Comparison of ENCODE assay signal across 9 mouse cellular contexts in genomic region chr5:103838550-103839264, GRCm38 (mm10).
A peak's percentile ranks its signal among the peaks of the same experiment; 100 is the strongest.
DNase-seq lines count a peak whose midpoint lies in the region; ATAC-seq lines count a peak whose summit lies in the region.
"Had no signal": no experiment of that assay in that cellular context is flagged by ENCODE, and none has a peak within 500 bp of the region (broad histone marks: within the 10 kb centered on the region; RNA-seq: fewer than 3 reads in every experiment).

No protein-coding gene starts in this region.

- no peak for DNase-seq in heart, postnatal 25 days (ENCODE audit: low spot score)
- peak; percentile 75 for DNase-seq in 3134 (ENCODE audit: extremely low read depth, insufficient read length, low spot score)
- DNase-seq in adrenal gland, postnatal 10 days, result peak; percentile 89
- no peak for DNase-seq in embryo, embryonic 9.5 days (ENCODE audit: extremely low spot score)
- no peak for DNase-seq in left cerebral cortex, postnatal 10 days (ENCODE audit: extremely low spot score in 1 of 2, low spot score in 2 of 2)
- DNase-seq in frontal cortex, postnatal 14 days (ENCODE audit: low spot score in 2 of 2), result no peak

- intact Hi-C loops in heart, postnatal 25 days (cut with DNase I), result no loop called here
- intact Hi-C loops in left cerebral cortex, postnatal 10 days (cut with DNase I), result no loop called here

- no peak overlapping the region for H3K9ac ChIP-seq in heart, embryonic 13.5 days
- no peak overlapping the region for H3K9ac ChIP-seq in intestine, embryonic 16.5 days (ENCODE audit: low read depth, low read length)

- H3K4me1 ChIP-seq in heart, embryonic 13.5 days, result peaks cover 56% of the 10 kb centered on the region
- H3K4me1 ChIP-seq in intestine, embryonic 16.5 days (ENCODE audit: control insufficient read depth, insufficient read depth, low read length), result no peaks in the 10 kb centered on the region

- H3K4me2 ChIP-seq in heart, embryonic 13.5 days, result no peak overlapping the region
- no peak overlapping the region for H3K4me2 ChIP-seq in intestine, embryonic 16.5 days (ENCODE audit: low read depth, low read length)
- H3K4me2 ChIP-seq: neural tube, embryonic 15.5 days had no signal

- ATAC-seq in heart, embryonic 13.5 days (ENCODE audit: extremely low read depth, insufficient number of reproducible peaks, low FRiP score, low TSS enrichment), result no peak
- ATAC-seq in intestine, embryonic 16.5 days, result peak; percentile 52

- H3K9me3 ChIP-seq in heart, embryonic 13.5 days, result no peaks in the 10 kb centered on the region
- no peaks in the 10 kb centered on the region for H3K9me3 ChIP-seq in intestine, embryonic 16.5 days (ENCODE audit: control insufficient read depth, low read length)
- H3K9me3 ChIP-seq: neural tube, embryonic 15.5 days had no signal

- H3K36me3 ChIP-seq in heart, embryonic 13.5 days, result peaks cover 52% of the 10 kb centered on the region
- H3K36me3 ChIP-seq in intestine, embryonic 16.5 days (ENCODE audit: control insufficient read depth, insufficient read depth, low read length), result peaks cover 3% of the 10 kb centered on the region

- H3K27me3 ChIP-seq in heart, embryonic 13.5 days (replicated peaks), result no peaks in the 10 kb centered on the region
- H3K27me3 ChIP-seq in intestine, embryonic 16.5 days (replicated peaks; ENCODE audit: control insufficient read depth, insufficient read depth, low read length), result no peaks in the 10 kb centered on the region
- H3K27me3 ChIP-seq: neural tube, embryonic 15.5 days had no signal

- no peak overlapping the region for H3K4me3 ChIP-seq in heart, embryonic 13.5 days
- H3K4me3 ChIP-seq in intestine, embryonic 16.5 days (ENCODE audit: low read length), result no peak overlapping the region
- H3K4me3 ChIP-seq: neural tube, embryonic 15.5 days had no signal

- WGBS in heart, embryonic 13.5 days, result 81% methylated on average over 15 of the region's 15 CpGs
- 83% methylated on average over 15 of the region's 15 CpGs for WGBS in intestine, embryonic 16.5 days

- H3K27ac ChIP-seq in heart, embryonic 13.5 days (replicated peaks), result peak overlapping the region; percentile 63
- H3K27ac ChIP-seq in intestine, embryonic 16.5 days (ENCODE audit: low read length), result no peak overlapping the region
- H3K27ac ChIP-seq: neural tube, embryonic 15.5 days had no signal

Comparison
In these comparisons a context has a peak if more than half of its experiments do, and no peak if none do; other contexts are left out.
1. DNase-seq: peak in 3134 (single experiment) and adrenal gland, postnatal 10 days (single experiment); none in heart, postnatal 25 days (single experiment), embryo, embryonic 9.5 days (single experiment), left cerebral cortex, postnatal 10 days (0 of 2) and frontal cortex, postnatal 14 days (0 of 2).